Mouse (Mus musculus): ENCODE measurements around the gene Gm8857. TPM values are rescaled to one million over a fixed set of nuclear protein-coding genes. Genes with fewer than 3 reads are reported as not detected.
"Not testable (repeated sequence)": the region's sequence is repeated elsewhere in the genome, so short reads cannot be mapped to it uniquely, and the experiment has no call there.

The Gm8857 gene
- polyA plus RNA-seq (2012; rRNA removed) = not detected in 2 replicates

DNA sequence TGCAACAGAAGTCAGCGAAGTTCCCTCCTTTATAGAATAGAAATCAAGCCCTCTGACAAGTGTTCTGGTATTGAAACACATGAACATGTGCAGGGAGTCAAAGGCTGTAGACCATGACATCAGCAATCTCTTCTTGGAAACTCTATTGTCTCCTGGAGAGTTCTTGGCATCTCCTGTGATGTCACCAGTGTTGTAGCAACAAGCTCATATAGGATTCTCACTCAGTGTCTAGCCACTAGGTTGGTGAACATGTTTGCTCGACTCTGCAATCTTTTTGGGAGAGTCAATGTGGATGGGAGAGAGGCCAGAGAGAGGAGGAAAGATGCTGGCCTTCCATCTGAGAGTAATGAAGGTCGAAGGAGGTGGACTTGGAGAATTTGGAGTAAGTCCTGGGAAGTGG is at the start of gene Gm8857, which contains the start of gene Gm8871:
Gm8857 (plus strand) TSS at position 303 of the 400 bp plus-strand sequence.
Gm8871 (plus strand) TSS at position 301 of the 400 bp plus-strand sequence.
- H3K27me3 ChIP-seq (ENCODE audit: control insufficient read depth, insufficient read depth, low read length); H3K36me3 ChIP-seq (ENCODE audit: control insufficient read depth, insufficient read depth, low read length): not testable (repeated sequence)
- 52% methylated on average over 2 of the region's 3 CpGs for WGBS

DNA sequence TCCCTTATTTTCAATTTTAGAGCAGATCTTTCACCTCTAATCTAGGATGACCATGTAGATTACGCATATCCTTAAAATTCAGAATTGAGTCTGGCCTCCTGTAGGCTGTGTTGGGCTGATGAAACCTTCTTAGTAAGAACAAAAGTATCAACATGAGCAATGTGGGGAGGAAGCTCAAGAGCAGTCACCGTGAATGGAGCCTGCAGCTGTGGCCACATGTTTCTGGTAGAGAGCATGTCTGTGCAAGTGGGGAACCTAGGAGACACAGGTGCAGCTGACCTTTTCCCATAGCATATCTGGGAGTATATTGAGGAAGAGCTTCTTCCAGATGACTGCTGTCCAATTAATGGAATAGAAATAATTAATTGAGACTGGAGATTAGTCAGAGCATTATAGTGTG is 5.9 kb downstream of the Gm8857 start:
- not testable (repeated sequence) for H3K27ac ChIP-seq (ENCODE audit: insufficient read depth, low read depth, low read length); H3K27me3 ChIP-seq (ENCODE audit: control insufficient read depth, insufficient read depth, low read length); H3K36me3 ChIP-seq (ENCODE audit: control insufficient read depth, insufficient read depth, low read length); H3K4me1 ChIP-seq (ENCODE audit: control insufficient read depth, insufficient read depth, insufficient read length, low read length); H3K4me3 ChIP-seq (ENCODE audit: low read depth, low read length)
- WGBS = 84% methylated on average over 2 of the region's 2 CpGs

More for the DNA sequence above, at the start of gene Gm8857, which contains the start of gene Gm8871:
- H3K27ac ChIP-seq (ENCODE audit: insufficient read depth, low read depth, low read length); H3K4me3 ChIP-seq (ENCODE audit: low read depth, low read length); H3K4me1 ChIP-seq (ENCODE audit: control insufficient read depth, insufficient read depth, insufficient read length, low read length): not testable (repeated sequence)

DNA sequence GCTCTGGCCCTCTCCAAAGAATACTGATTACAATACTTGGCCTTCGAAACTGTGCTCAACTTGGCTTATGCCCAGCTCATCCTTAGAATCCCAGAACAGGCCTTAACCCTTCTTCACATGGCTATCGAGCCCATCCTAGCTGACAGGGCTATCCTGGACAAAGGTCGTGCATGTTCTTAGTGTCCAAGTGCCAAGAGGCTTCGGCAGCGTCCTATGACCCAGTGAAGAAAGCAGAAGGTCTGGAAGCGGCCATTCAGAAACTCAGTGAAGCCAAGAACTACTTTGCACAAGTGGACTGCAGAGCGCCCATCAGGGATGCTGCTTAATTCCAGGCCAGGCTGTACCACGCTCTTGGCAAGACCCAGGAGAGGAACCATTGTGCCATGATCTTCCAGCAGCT is 10.4 kb downstream of the Gm8857 start:
- H3K36me3 ChIP-seq (ENCODE audit: control insufficient read depth, insufficient read depth, low read length); H3K4me3 ChIP-seq (ENCODE audit: low read depth, low read length); H3K4me1 ChIP-seq (ENCODE audit: control insufficient read depth, insufficient read depth, insufficient read length, low read length); H3K27ac ChIP-seq (ENCODE audit: insufficient read depth, low read depth, low read length); H3K27me3 ChIP-seq (ENCODE audit: control insufficient read depth, insufficient read depth, low read length): not testable (repeated sequence)
- 89% methylated on average over 7 of the region's 8 CpGs for WGBS

Other genes with a start within 250 kb of the Gm8857 start
- gene Gm8871, start within 50 bp of the Gm8857 start, polyA plus RNA-seq (2012; rRNA removed) = 0.14 TPM in 1 of 2 replicates, not detected in the other
- gene Gm8879, start 179.8 kb downstream of the Gm8857 start, polyA plus RNA-seq (2012; rRNA removed) = 0.15 TPM in 1 of 2 replicates, not detected in the other
- gene Gm5861, start 235.3 kb downstream of the Gm8857 start, polyA plus RNA-seq (2012; rRNA removed) = not detected in 2 replicates

All from small intestine, adult 2 months (tissue).